Mouse (Mus musculus) spleen, adult 2 months (tissue): ENCODE measurements at regions not wholly inside any gene's neighbourhood (a gene's known extent, or its start where the extent isn't known, plus 50 kb on each side); places are given as distances from the start of the nearest gene placed in this dataset.

Source experiments
- CTCF ChIP-seq: fragments of 200-500 bp; IDR thresholded peaks from 2 replicates; pipeline ENCODE4 v1.5.1; 2011; ENCODE audit warnings: mild to moderate bottlenecking, inconsistent platforms; ENCODE audit not compliant: insufficient read depth, insufficient read length, insufficient replicate concordance; ENCODE audit errors: extremely low read depth
- POLR2A ChIP-seq: fragments of 200-500 bp; IDR thresholded peaks from 2 replicates; pipeline ENCODE4 v1.6.1; 2011; ENCODE audit warnings: low read depth, low read length, inconsistent platforms

DNA sequence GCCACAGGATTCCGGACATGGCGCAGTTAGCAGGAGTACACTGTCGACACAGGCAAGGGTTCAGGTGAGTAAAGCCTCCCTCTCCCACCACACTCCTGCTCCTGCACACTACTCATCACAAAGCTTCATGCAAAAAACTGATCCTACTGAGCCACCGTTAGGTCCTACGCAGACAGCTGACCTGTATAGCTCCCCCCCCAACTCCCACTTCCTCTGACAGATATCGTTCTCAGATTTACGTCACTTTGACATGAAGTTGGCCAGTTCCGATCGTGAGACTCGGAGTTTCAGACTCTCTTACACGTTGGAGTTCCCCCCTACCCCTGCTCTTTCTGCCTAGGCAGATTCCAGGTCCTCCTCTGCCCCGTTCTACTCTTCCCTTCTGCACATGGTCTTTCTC, 91.6 kb upstream of the Tmc1 start:
- TF ChIP-seq CTCF (no peak), POLR2A (no peak)
